Mouse (Mus musculus) thymus, adult 2 months (tissue): ENCODE data around the gene Crebrf. TPM values are rescaled to one million over a fixed set of nuclear protein-coding genes. Genes with fewer than 3 reads are reported as not detected.

ENCODE experiments used
- DNase-seq: peaks from one replicate; pipeline ENCODE4 v3.0.0; 2021
- H3K27ac ChIP-seq: fragments of 200-500 bp; 2 replicates; pipeline ENCODE4 v1.5.1; 2012; ENCODE audit warnings: low read length, control low read depth; ENCODE audit not compliant: control insufficient read depth, insufficient read depth
- H3K27me3 ChIP-seq: fragments of 200-500 bp; 2 replicates; pipeline ENCODE4 v1.6.1; 2012; ENCODE audit warnings: mild to moderate bottlenecking, low read length, moderate library complexity, mixed read lengths; ENCODE audit not compliant: control insufficient read depth, insufficient read depth
- H3K36me3 ChIP-seq: fragments of 200-500 bp; 2 replicates; pipeline ENCODE4 v1.6.1; 2012; ENCODE audit warnings: mild to moderate bottlenecking, low read length, moderate library complexity; ENCODE audit not compliant: control insufficient read depth, insufficient read depth
- H3K4me1 ChIP-seq: fragments of 200-500 bp; replicated peaks from 2 replicates; pipeline ENCODE4 v1.6.1; 2012; ENCODE audit warnings: low read length; ENCODE audit not compliant: control insufficient read depth, insufficient read depth
- H3K4me3 ChIP-seq: fragments of 200-500 bp; 2 replicates; pipeline ENCODE4 v1.5.1; 2012; ENCODE audit warnings: mild to moderate bottlenecking, low read length, control low read depth, moderate library complexity; ENCODE audit not compliant: control insufficient read depth, insufficient read depth
- CTCF ChIP-seq: fragments of 200-500 bp; IDR thresholded peaks from 2 replicates; pipeline ENCODE4 v1.5.1; 2012; ENCODE audit warnings: mild to moderate bottlenecking, control low read depth, low read length, moderate library complexity, borderline replicate concordance; ENCODE audit not compliant: control insufficient read depth, poor library complexity, insufficient read depth; ENCODE audit errors: extremely low read depth
- POLR2A ChIP-seq: fragments of 200-500 bp; IDR thresholded peaks from 2 replicates; pipeline ENCODE4 v1.6.1; 2012; ENCODE audit warnings: mild to moderate bottlenecking, low read length, control low read depth, moderate library complexity; ENCODE audit not compliant: control insufficient read depth, poor library complexity, insufficient read depth; ENCODE audit errors: extremely low read depth
- WGBS: fragments of 180-500 bp; shearing (Covaris S2); methylation state at CpG from one replicate; pipeline ENCODE4 v1.1.7; 2018; 5-methylcytosine and 5-hydroxymethylcytosine counted together
- polyA plus RNA-seq: library from polyadenylated mRNA; depleted of rRNA; stranded (reverse); fragments of >200 nt; gene quantifications from 2 replicates; pipeline ENCODE4 v1.2.3, GENCODE M21; 2012

The Crebrf gene
- polyA plus RNA-seq, 1 experiment = 8.0 TPM

- no peak for TF ChIP-seq POLR2A
- TF ChIP-seq CTCF = no peak
- H3K36me3 ChIP-seq = peaks cover 5% of the 10 kb centered on the region
- H3K27ac ChIP-seq = peak within 1 kb of the TSS; percentile 41; the same call in 1 of the 2 replicates
- peaks cover 7% of the 10 kb centered on the region for H3K4me1 ChIP-seq
- peak; percentile 81 for DNase-seq
- no peaks in the 10 kb centered on the region for H3K27me3 ChIP-seq
- peak within 1 kb of the TSS; percentile 83 for H3K4me3 ChIP-seq
- WGBS = under 1% methylated on average over 42 of the region's 42 CpGs
Measured at GRCm38 (mm10) chr17:26780750-26781571, 65.5 kb downstream of the Crebrf start, which contains the start of gene Bnip1. TSS of gene Bnip1 (plus strand) at chr17:26781066.

- Histone ChIP-seq H3K27me3 (no peaks in the 10 kb centered on the region), H3K4me3 (peak overlapping the region; percentile 83), H3K27ac (no peak overlapping the region), H3K36me3 (no peaks in the 10 kb centered on the region), H3K4me1 (peaks cover 14% of the 10 kb centered on the region)
- no peak for TF ChIP-seq CTCF
- no peak for TF ChIP-seq POLR2A
- no peak for DNase-seq
- 25% methylated on average over 5 of the region's 5 CpGs for WGBS
Measured at GRCm38 (mm10) chr17:26781610-26782043, 66.2 kb downstream of the Crebrf start.

GRCm38 (mm10) chr17:26784525-26784924 lies 69.1 kb downstream of the Crebrf start:
- DNase-seq = no peak
- peaks cover 4% of the 10 kb centered on the region for H3K36me3 ChIP-seq
- 97% methylated on average over 8 of the region's 8 CpGs for WGBS
- no peak overlapping the region for H3K27ac ChIP-seq
- H3K27me3 ChIP-seq = no peaks in the 10 kb centered on the region
- peaks cover 19% of the 10 kb centered on the region for H3K4me1 ChIP-seq
- TF ChIP-seq POLR2A (no peak), CTCF (no peak)
- H3K4me3 ChIP-seq = no peak overlapping the region

- peak overlapping the region; percentile 63 for H3K27ac ChIP-seq
- no peak for TF ChIP-seq POLR2A
- no peak for TF ChIP-seq CTCF
- no peaks in the 10 kb centered on the region for H3K27me3 ChIP-seq
- H3K4me3 ChIP-seq = no peak overlapping the region
- peaks cover 16% of the 10 kb centered on the region for H3K4me1 ChIP-seq
- DNase-seq = peak; percentile 50
- WGBS = 13% methylated on average over 7 of the region's 7 CpGs
- peaks cover 20% of the 10 kb centered on the region for H3K36me3 ChIP-seq
Measured at GRCm38 (mm10) chr17:26786586-26786985, 71.1 kb downstream of the Crebrf start.

- TF ChIP-seq POLR2A = no peak
- no peak for TF ChIP-seq CTCF
- peaks cover 33% of the 10 kb centered on the region for H3K36me3 ChIP-seq
- 97% methylated on average over 8 of the region's 8 CpGs for WGBS
- H3K27ac ChIP-seq = no peak overlapping the region
- no peaks in the 10 kb centered on the region for H3K27me3 ChIP-seq
- no peak overlapping the region for H3K4me3 ChIP-seq
- peaks cover 14% of the 10 kb centered on the region for H3K4me1 ChIP-seq
- DNase-seq = no peak
Measured at GRCm38 (mm10) chr17:26788986-26789385, 73.5 kb downstream of the Crebrf start.

GRCm38 (mm10) chr17:26789460-26790268 lies 74.2 kb downstream of the Crebrf start:
- Histone ChIP-seq H3K27ac (no peak overlapping the region), H3K36me3 (peaks cover 33% of the 10 kb centered on the region), H3K4me1 (peaks cover 14% of the 10 kb centered on the region), H3K27me3 (no peaks in the 10 kb centered on the region), H3K4me3 (no peak overlapping the region)
- WGBS = 92% methylated on average over 8 of the region's 8 CpGs
- no peak for DNase-seq
- TF ChIP-seq POLR2A (no peak), CTCF (no peak)
